Mouse (Mus musculus): ENCODE data around the gene Pip4k2c. TPM values are rescaled to one million over a fixed set of nuclear protein-coding genes. Genes with fewer than 3 reads are reported as not detected.
"Not testable (repeated sequence)": the region's sequence is repeated elsewhere in the genome, so short reads cannot be mapped to it uniquely, and the experiment has no call there.

The Pip4k2c gene
- total RNA-seq, 2 experiments from 2014 or later: 6.3 to 7.6 TPM

GRCm38 (mm10) chr10:127177235-127177634 is 34.1 kb downstream of the Pip4k2c start:
- DNase-seq: no peak
- intact Hi-C loops (cut with DNase I; ENCODE audit: low total_unique reads): loop anchor here (5.0 kb wide), 1 partner anchor 50 kb away; no protein-coding TSS in a partner anchor

- DNase-seq: no peak
- intact Hi-C loops (cut with DNase I; ENCODE audit: low total_unique reads): loop anchor here (5.0 kb wide), 1 partner anchor 51 kb away; no protein-coding TSS in a partner anchor
These were observed 34.6 kb downstream of the Pip4k2c start for GRCm38 (mm10) chr10:127176756-127177155.

GRCm38 (mm10) chr10:127176228-127176627 is 35.2 kb downstream of the Pip4k2c start:
- DNase-seq: no peak
- intact Hi-C loops (cut with DNase I; ENCODE audit: low total_unique reads): loop anchor here (5.0 kb wide), 1 partner anchor 51 kb away; no protein-coding TSS in a partner anchor

GRCm38 (mm10) chr10:127174170-127174569 is 37.2 kb downstream of the Pip4k2c start:
- DNase-seq: no peak
- intact Hi-C loops (cut with DNase I; ENCODE audit: low total_unique reads): no loop called here

GRCm38 (mm10) chr10:127173148-127174065 is 38.0 kb downstream of the Pip4k2c start:
- no peak for DNase-seq
- intact Hi-C loops (cut with DNase I; ENCODE audit: low total_unique reads): no loop called here

- no peak for DNase-seq
- intact Hi-C loops (cut with DNase I; ENCODE audit: low total_unique reads): no loop called here
These were observed 39.7 kb downstream of the Pip4k2c start for GRCm38 (mm10) chr10:127171631-127172200.

- intact Hi-C loops (cut with DNase I; ENCODE audit: low total_unique reads): no loop called here
- peak; percentile 71 for DNase-seq
These were observed 40.5 kb downstream of the Pip4k2c start for GRCm38 (mm10) chr10:127170837-127171272.

- intact Hi-C loops (cut with DNase I; ENCODE audit: low total_unique reads): no loop called here
- DNase-seq: no peak
These were observed 41.4 kb downstream of the Pip4k2c start for GRCm38 (mm10) chr10:127170002-127170401.

GRCm38 (mm10) chr10:127167614-127168192 is 43.7 kb downstream of the Pip4k2c start:
- intact Hi-C loops (cut with DNase I; ENCODE audit: low total_unique reads): loop anchor here (2.0 kb wide), 1 partner anchor 37 kb away; no protein-coding TSS in a partner anchor
- DNase-seq: no peak

GRCm38 (mm10) chr10:127166771-127167613 is 44.4 kb downstream of the Pip4k2c start:
- DNase-seq: no peak
- intact Hi-C loops (cut with DNase I; ENCODE audit: low total_unique reads): loop anchor here (2.0 kb wide), 1 partner anchor 36 kb away; no protein-coding TSS in a partner anchor

- intact Hi-C loops (cut with DNase I; ENCODE audit: low total_unique reads): loop anchor here (2.0 kb wide), 1 partner anchor 36 kb away; no protein-coding TSS in a partner anchor
- DNase-seq: no peak
These were observed 45.0 kb downstream of the Pip4k2c start for GRCm38 (mm10) chr10:127166404-127166715.

- DNase-seq: no peak
- intact Hi-C loops (cut with DNase I; ENCODE audit: low total_unique reads): loop anchor here (2.0 kb wide), 1 partner anchor 35 kb away; no protein-coding TSS in a partner anchor
These were observed 45.6 kb downstream of the Pip4k2c start for GRCm38 (mm10) chr10:127165654-127166403.

GRCm38 (mm10) chr10:127165354-127165653 is 46.1 kb downstream of the Pip4k2c start:
- DNase-seq: no peak
- intact Hi-C loops (cut with DNase I; ENCODE audit: low total_unique reads): no loop called here

GRCm38 (mm10) chr10:127164631-127165353 is 46.6 kb downstream of the Pip4k2c start, which contains the start of gene B4galnt1:
Gene B4galnt1 (plus strand): TSS chr10:127165225.
- DNase-seq: peak; percentile 75
- intact Hi-C loops (cut with DNase I; ENCODE audit: low total_unique reads): no loop called here

- no peak for DNase-seq
- intact Hi-C loops (cut with DNase I; ENCODE audit: low total_unique reads): no loop called here
These were observed 47.2 kb downstream of the Pip4k2c start for GRCm38 (mm10) chr10:127164190-127164589.

- intact Hi-C loops (cut with DNase I; ENCODE audit: low total_unique reads): not testable (repeated sequence)
These were observed 48.6 kb downstream of the Pip4k2c start for GRCm38 (mm10) chr10:127162771-127163261.

GRCm38 (mm10) chr10:127160728-127161127 is 50.7 kb downstream of the Pip4k2c start:
- no peak for DNase-seq
- intact Hi-C loops (cut with DNase I; ENCODE audit: low total_unique reads): no loop called here

More at GRCm38 (mm10) chr10:127162771-127163261, 48.6 kb downstream of the Pip4k2c start:
- DNase-seq: not testable (repeated sequence)

GRCm38 (mm10) chr10:127160081-127160480 is 51.3 kb downstream of the Pip4k2c start:
- no peak for DNase-seq
- intact Hi-C loops (cut with DNase I; ENCODE audit: low total_unique reads): no loop called here

Measured in gastrocnemius, postnatal 14 days (tissue).